Mouse (Mus musculus) forebrain, postnatal 0 days (tissue): ENCODE results near the gene Morc3. TPM values are rescaled to one million over a fixed set of nuclear protein-coding genes. Genes with fewer than 3 reads are reported as not detected.

ENCODE experiments used
- ATAC-seq: fragments of 200-750 bp; cut with Nextera tagmentation; 2 replicates; pipeline ENCODE4 v1.8.0; 2017; ENCODE audit warnings: mild to moderate bottlenecking, moderate library complexity
- DNase-seq: peaks from one replicate; pipeline ENCODE4 v3.0.0-alpha.2; 2015
- H3K27ac ChIP-seq: fragments of 300-500 bp; sonication (generic); 2 replicates; pipeline ENCODE4 v1.5.1; 2014; ENCODE audit warnings: low read depth, mild to moderate bottlenecking, antibody characterized with exemption, low read length, moderate library complexity, mixed read lengths
- H3K27me3 ChIP-seq: fragments of 300-500 bp; sonication (generic); 2 replicates; pipeline ENCODE4 v1.6.1; 2014; ENCODE audit warnings: mild to moderate bottlenecking, low read length, mixed read lengths; ENCODE audit not compliant: insufficient read depth
- H3K36me3 ChIP-seq: fragments of 300-500 bp; sonication (generic); 2 replicates; pipeline ENCODE4 v1.6.1; 2014; ENCODE audit warnings: mild to moderate bottlenecking, moderate library complexity; ENCODE audit not compliant: insufficient read depth
- H3K4me1 ChIP-seq: fragments of 300-500 bp; sonication (generic); 2 replicates; pipeline ENCODE4 v1.6.1; 2014; ENCODE audit warnings: antibody characterized with exemption; ENCODE audit not compliant: insufficient read depth
- H3K4me2 ChIP-seq: fragments of 300-500 bp; sonication (generic); 2 replicates; pipeline ENCODE4 v1.6.1; 2014; ENCODE audit warnings: low read depth, mild to moderate bottlenecking, moderate library complexity
- H3K4me3 ChIP-seq: fragments of 300-500 bp; sonication (generic); 2 replicates; pipeline ENCODE4 v1.5.1; 2014; ENCODE audit warnings: low read depth, low read length, mixed read lengths
- H3K9ac ChIP-seq: fragments of 300-500 bp; sonication (generic); 2 replicates; pipeline ENCODE4 v1.6.1; 2014; ENCODE audit warnings: mild to moderate bottlenecking
- H3K9me3 ChIP-seq: fragments of 300-500 bp; sonication (generic); 2 replicates; pipeline ENCODE4 v1.6.1; 2016; ENCODE audit warnings: low read length
- CTCF ChIP-seq: sonication (generic); IDR thresholded peaks from 2 replicates; pipeline ENCODE4 v1.5.1; 2016; ENCODE audit warnings: antibody characterized with exemption, control low read depth, low read depth
- WGBS: fragments of 180-500 bp; shearing (Covaris S2); extraction: QIAGEN DNeasy Blood & Tissue Kit; methylation state at CpG from one replicate; pipeline ENCODE4 v1.1.7; 2014; 5-methylcytosine and 5-hydroxymethylcytosine counted together
- polyA plus RNA-seq: library from polyadenylated mRNA; unstranded; fragments of >200 nt; fragmentation: Nextera tagmentation; extraction: Ambion mirVana; gene quantifications from 2 replicates; pipeline ENCODE4 v1.2.1, GENCODE M21; 2015
- total RNA-seq: library from RNA; depleted of rRNA; stranded (reverse); fragments of >200 nt; gene quantifications from 2 replicates; pipeline ENCODE4 v1.2.3, GENCODE M21; 2014

The Morc3 gene
- total and polyA plus RNA-seq, 2 experiments from 2014 or later: 25.8 to 53.5 TPM

DNA sequence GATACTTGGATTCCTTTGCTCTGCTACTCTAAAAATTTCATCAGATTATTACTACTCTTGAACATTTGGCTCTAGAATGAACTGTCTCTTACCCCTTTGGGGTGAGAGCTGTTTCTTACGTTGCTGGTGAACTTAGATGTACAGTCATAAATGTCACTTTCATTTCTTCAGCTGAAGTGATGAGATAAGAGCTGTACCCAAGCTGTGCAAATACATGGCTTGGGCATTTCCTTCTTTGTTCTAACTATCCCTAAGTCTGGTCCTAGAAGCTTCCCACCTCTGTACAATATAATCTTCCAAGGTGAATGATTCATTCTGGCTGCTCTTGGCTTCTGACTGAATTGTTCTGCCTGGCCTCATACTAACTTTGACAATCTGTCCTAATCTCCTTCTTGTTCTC, 7.1 kb downstream of the Morc3 start:
- ATAC-seq (no peak), DNase-seq (no peak)
- no peak for TF ChIP-seq CTCF
- no peak overlapping the region for H3K9ac ChIP-seq
- H3K9me3 ChIP-seq: no peaks in the 10 kb centered on the region
- no peaks in the 10 kb centered on the region for H3K36me3 ChIP-seq
- no peak overlapping the region for H3K4me3 ChIP-seq
- 97% methylated on average over 1 of the region's 1 CpGs for WGBS
- H3K27ac ChIP-seq: no peak overlapping the region
- no peaks in the 10 kb centered on the region for H3K4me1 ChIP-seq
- no peak overlapping the region for H3K4me2 ChIP-seq
- no peaks in the 10 kb centered on the region for H3K27me3 ChIP-seq

DNA sequence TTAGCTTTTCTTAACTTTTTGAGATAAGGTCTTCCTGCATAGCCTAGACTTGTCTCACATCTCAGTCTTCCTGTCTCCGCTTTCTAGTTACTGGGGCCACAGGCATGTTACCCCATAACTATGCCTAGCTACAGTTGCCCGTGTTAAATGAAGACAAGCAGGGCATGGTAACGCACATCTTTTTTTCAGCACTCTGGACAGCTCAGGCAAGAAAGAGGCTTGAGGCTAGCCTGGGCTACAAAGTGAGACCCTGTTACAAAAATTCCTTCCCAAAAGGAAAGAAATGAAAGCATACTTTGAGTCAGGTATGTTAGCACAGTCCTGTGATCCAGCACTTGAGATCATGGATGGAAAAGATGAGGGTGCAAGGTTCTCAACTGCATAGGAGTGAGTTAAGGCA, 18.6 kb downstream of the Morc3 start:
- Histone ChIP-seq H3K4me3 (no peak overlapping the region), H3K4me2 (no peak overlapping the region), H3K27me3 (no peaks in the 10 kb centered on the region), H3K27ac (no peak overlapping the region), H3K9me3 (no peaks in the 10 kb centered on the region), H3K36me3 (peaks cover 65% of the 10 kb centered on the region), H3K9ac (no peak overlapping the region), H3K4me1 (no peaks in the 10 kb centered on the region)
- ATAC-seq (no peak), DNase-seq (no peak)
- WGBS: 97% methylated on average over 3 of the region's 3 CpGs
- no peak for TF ChIP-seq CTCF

DNA sequence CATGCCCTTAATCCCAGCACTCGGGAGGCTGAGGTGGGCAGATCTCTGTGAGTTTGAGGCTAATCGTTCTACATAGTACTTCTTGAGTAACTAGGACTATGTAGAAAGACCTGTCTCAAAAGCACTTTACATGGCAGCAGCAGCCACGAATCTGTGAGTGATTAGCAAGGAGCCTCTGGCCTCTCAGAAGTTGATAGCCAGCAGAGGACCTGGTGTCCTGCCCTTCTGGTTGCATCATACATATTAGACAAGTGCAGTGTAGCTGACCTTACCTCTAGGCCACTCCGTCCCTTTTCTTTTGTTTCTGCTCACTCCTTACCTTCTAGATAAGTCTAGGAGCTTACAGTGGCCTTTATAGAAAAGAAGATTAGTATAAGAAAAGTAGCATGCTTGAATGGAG, 28.0 kb downstream of the Morc3 start:
- DNase-seq (no peak), ATAC-seq (no peak)
- no peak overlapping the region for H3K4me3 ChIP-seq
- no peak for TF ChIP-seq CTCF
- H3K27me3 ChIP-seq: no peaks in the 10 kb centered on the region
- H3K36me3 ChIP-seq: peaks cover 70% of the 10 kb centered on the region
- no peak overlapping the region for H3K4me2 ChIP-seq
- no peak overlapping the region for H3K27ac ChIP-seq
- WGBS: 91% methylated on average over 4 of the region's 4 CpGs
- H3K9me3 ChIP-seq: no peaks in the 10 kb centered on the region
- H3K9ac ChIP-seq: no peak overlapping the region
- no peaks in the 10 kb centered on the region for H3K4me1 ChIP-seq

GRCm38 (mm10) chr16:93860686-93861085, 28.8 kb downstream of the Morc3 start:
- Histone ChIP-seq H3K36me3 (peaks cover 73% of the 10 kb centered on the region), H3K27ac (no peak overlapping the region), H3K9me3 (no peaks in the 10 kb centered on the region), H3K27me3 (no peaks in the 10 kb centered on the region), H3K9ac (no peak overlapping the region), H3K4me1 (no peaks in the 10 kb centered on the region), H3K4me2 (no peak overlapping the region), H3K4me3 (no peak overlapping the region)
- no peak for ATAC-seq
- TF ChIP-seq CTCF: no peak
- no peak for DNase-seq

DNA sequence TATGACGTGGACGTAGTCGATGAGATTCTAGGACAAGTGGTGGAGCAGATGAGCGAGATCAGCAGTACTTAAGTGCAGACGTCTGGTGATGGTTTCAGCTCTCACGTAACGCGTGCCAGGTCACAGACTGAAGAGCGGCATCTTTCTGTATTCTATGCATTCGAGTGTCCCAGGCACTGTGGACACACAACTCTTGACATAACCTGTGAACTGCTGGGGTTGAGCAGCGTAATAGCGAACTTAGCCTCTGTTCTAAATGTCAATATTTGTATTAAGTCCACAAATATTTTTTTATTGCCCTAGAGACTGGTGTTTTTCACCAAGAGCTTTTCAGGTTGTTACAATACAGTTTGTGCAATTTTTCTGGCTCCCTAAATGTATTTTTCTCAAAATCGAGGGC, 42.9 kb downstream of the Morc3 start:
- Histone ChIP-seq H3K9ac (no peak overlapping the region), H3K4me1 (no peaks in the 10 kb centered on the region), H3K9me3 (no peaks in the 10 kb centered on the region), H3K27me3 (no peaks in the 10 kb centered on the region), H3K27ac (no peak overlapping the region), H3K36me3 (peaks cover 63% of the 10 kb centered on the region), H3K4me2 (no peak overlapping the region), H3K4me3 (no peak overlapping the region)
- DNase-seq (no peak), ATAC-seq (no peak)
- TF ChIP-seq CTCF: no peak
- 95% methylated on average over 13 of the region's 13 CpGs for WGBS

DNA sequence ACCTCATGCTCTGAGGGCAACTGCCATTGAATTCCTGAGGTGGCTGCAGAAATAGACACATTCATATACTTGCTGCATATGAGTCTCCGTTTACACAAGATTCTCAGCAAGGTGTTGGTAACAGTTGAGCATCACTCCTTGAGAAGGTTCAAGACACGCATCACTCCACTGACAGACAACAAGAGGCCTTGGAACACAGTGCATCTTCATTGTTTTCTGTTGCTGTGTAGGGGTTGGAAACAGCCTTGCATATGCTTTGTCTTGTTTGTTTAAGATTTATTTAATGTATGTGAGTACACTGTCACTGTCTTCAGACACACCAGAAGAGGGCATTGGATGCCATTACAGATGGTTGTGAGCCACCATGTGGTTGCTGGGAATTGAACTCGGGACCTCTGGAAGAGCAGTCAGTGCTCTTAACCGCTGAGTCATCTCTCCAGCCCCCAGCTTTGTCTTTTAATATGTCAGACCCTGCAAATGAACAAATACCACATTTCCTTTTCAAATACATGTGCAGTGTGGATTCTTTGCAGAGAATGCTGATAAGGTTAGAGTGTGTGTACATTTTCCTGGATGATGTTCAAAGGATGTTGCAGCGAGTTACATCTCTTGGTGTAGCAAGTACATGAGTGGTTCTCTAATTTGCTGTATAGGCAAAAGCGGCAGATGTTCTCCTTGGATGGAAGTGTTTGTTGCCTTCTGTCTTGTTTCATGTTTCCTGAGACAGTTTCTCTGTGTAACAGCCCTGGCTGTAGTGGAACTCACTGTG, 45.9 kb downstream of the Morc3 start:
- 91% methylated on average over 6 of the region's 6 CpGs for WGBS
- no peak overlapping the region for H3K4me3 ChIP-seq
- no peak for TF ChIP-seq CTCF

GRCm38 (mm10) chr16:93883423-93884085, 51.6 kb downstream of the Morc3 start, which contains the start of gene Chaf1b:
TSS of gene Chaf1b (plus strand) at chr16:93883901.
- Histone ChIP-seq H3K9ac (peak within 1 kb of the TSS; percentile 62), H3K27ac (no peak within 1 kb of the TSS), H3K36me3 (0 out of 2 replicates have a peak, but pooled peaks cover 3% of the 10 kb centered on the region), H3K4me3 (peak within 1 kb of the TSS; percentile 78), H3K4me1 (no peaks in the 10 kb centered on the region), H3K9me3 (no peaks in the 10 kb centered on the region), H3K27me3 (no peaks in the 10 kb centered on the region), H3K4me2 (peak within 1 kb of the TSS; percentile 96)
- WGBS: under 1% methylated on average over 49 of the region's 54 CpGs
- peak; percentile 14 for TF ChIP-seq CTCF
- ATAC-seq: peak; percentile 96
- DNase-seq: peak; percentile 97

More for the DNA sequence above, 45.9 kb downstream of the Morc3 start:
- ATAC-seq (0 out of 2 replicates have a peak, but pooled peaks have one; percentile 16), DNase-seq (no peak)
- Histone ChIP-seq H3K9me3 (no peaks in the 10 kb centered on the region), H3K27me3 (no peaks in the 10 kb centered on the region), H3K36me3 (peaks cover 37% of the 10 kb centered on the region), H3K4me2 (no peak overlapping the region), H3K27ac (no peak overlapping the region), H3K9ac (no peak overlapping the region), H3K4me1 (no peaks in the 10 kb centered on the region)
